8 mouse cellular contexts compared by ENCODE assay signal in the genomic region with DNA sequence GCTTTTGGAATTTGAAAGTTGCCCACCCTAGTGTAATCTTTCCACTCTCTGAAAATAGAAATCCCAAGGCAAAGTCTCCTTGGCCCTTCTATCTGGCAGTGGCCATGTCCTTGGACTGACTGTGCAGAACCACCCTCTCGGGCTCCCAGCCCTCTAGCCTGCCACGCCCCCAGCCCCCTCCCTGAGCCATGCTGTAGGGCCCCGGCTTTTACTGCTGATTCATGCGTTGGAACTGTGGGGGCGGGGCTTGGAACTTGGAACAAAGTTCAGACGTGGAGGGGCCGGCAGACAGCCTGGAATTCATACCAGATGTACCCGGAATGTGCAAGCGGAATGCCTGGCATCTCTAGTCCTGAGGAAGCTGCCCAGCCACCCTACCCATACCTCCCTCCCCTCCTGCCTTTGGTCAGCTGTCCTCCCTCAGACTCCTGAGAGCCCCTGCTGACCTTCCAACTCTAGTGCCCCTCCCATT. TPM values are rescaled to one million over a fixed set of nuclear protein-coding genes. Genes with fewer than 3 reads are reported as not detected.
DNase-seq lines count a peak whose midpoint lies in the region; ATAC-seq and TF ChIP-seq lines count a peak whose summit lies in the region.

No protein-coding gene starts in this region.

- H3K27ac ChIP-seq in layer of hippocampus, adult 2 months = peak overlapping the region; percentile 97
- peak overlapping the region; percentile 93 for H3K27ac ChIP-seq in intestine, embryonic 16.5 days (ENCODE audit: low read length)
- H3K27ac ChIP-seq in midbrain, postnatal 0 days (ENCODE audit: low read depth, low read length) = no peak overlapping the region
- H3K27ac ChIP-seq in stomach, embryonic 14.5 days (ENCODE audit: low read length) = peak overlapping the region; percentile 86; the same call in 1 of the 2 replicates

- H3K27me3 ChIP-seq in intestine, embryonic 16.5 days (replicated peaks; ENCODE audit: control insufficient read depth, insufficient read depth, low read length) = no peaks in the 10 kb centered on the region
- no peaks in the 10 kb centered on the region for H3K27me3 ChIP-seq in midbrain, postnatal 0 days (ENCODE audit: insufficient read depth, low read length)
- H3K27me3 ChIP-seq in stomach, embryonic 14.5 days (ENCODE audit: control insufficient read depth, insufficient read depth, low read length) = no peaks in the 10 kb centered on the region

- peak overlapping the region; percentile 60 for H3K4me2 ChIP-seq in intestine, embryonic 16.5 days (ENCODE audit: low read depth, low read length)
- peak overlapping the region; percentile 98 for H3K4me2 ChIP-seq in midbrain, postnatal 0 days (ENCODE audit: low read depth, low read length, poor library complexity, severe bottlenecking)
- peak overlapping the region; percentile 99 for H3K4me2 ChIP-seq in stomach, embryonic 14.5 days (replicated peaks; ENCODE audit: low read depth, low read length)

- H3K9ac ChIP-seq in intestine, embryonic 16.5 days (ENCODE audit: low read depth, low read length) = peak overlapping the region; percentile 72
- no peak overlapping the region; the same call in 1 of the 2 replicates for H3K9ac ChIP-seq in midbrain, postnatal 0 days (replicated peaks; ENCODE audit: low read length, poor library complexity, severe bottlenecking)
- no peak overlapping the region for H3K9ac ChIP-seq in stomach, embryonic 14.5 days (replicated peaks; ENCODE audit: low read depth, low read length)

- DNase-seq in layer of hippocampus, adult 2 months (ENCODE audit: low spot score in 2 of 2) = peak; percentile 47 to 56
- DNase-seq in layer of hippocampus, adult 9-10 months (ENCODE audit: low spot score) = no peak
- peak; percentile 93 for DNase-seq in embryo, embryonic 11 days
- DNase-seq in liver = peak; percentile 98
- peak; percentile 51 for DNase-seq in midbrain, postnatal 0 days (ENCODE audit: low spot score)

- H3K9me3 ChIP-seq in intestine, embryonic 16.5 days (ENCODE audit: control insufficient read depth, low read length) = no peaks in the 10 kb centered on the region
- H3K9me3 ChIP-seq in midbrain, postnatal 0 days (ENCODE audit: low read length) = no peaks in the 10 kb centered on the region
- no peaks in the 10 kb centered on the region for H3K9me3 ChIP-seq in stomach, embryonic 14.5 days (ENCODE audit: control insufficient read depth, low read depth, low read length)

- 1% methylated on average over 9 of the region's 9 CpGs for WGBS in intestine, embryonic 16.5 days
- WGBS in midbrain, postnatal 0 days = 6% methylated on average over 9 of the region's 9 CpGs
- WGBS in stomach, embryonic 14.5 days = 3% methylated on average over 9 of the region's 9 CpGs

- peaks cover 31% of the 10 kb centered on the region for H3K4me1 ChIP-seq in intestine, embryonic 16.5 days (ENCODE audit: control insufficient read depth, insufficient read depth, low read length)
- peaks cover 12% of the 10 kb centered on the region; the same call in 1 of the 2 replicates for H3K4me1 ChIP-seq in midbrain, postnatal 0 days (ENCODE audit: insufficient read depth, low read length)
- peaks cover 32% of the 10 kb centered on the region for H3K4me1 ChIP-seq in stomach, embryonic 14.5 days (ENCODE audit: control insufficient read depth, insufficient read depth, low read length)

- H3K4me3 ChIP-seq in layer of hippocampus, adult 2 months = peak overlapping the region; percentile 81
- H3K4me3 ChIP-seq in intestine, embryonic 16.5 days (ENCODE audit: low read length) = peak overlapping the region; percentile 73
- H3K4me3 ChIP-seq in midbrain, postnatal 0 days (ENCODE audit: low read depth, low read length) = peak overlapping the region; percentile 86
- peak overlapping the region; percentile 79 for H3K4me3 ChIP-seq in stomach, embryonic 14.5 days (ENCODE audit: low read depth, low read length)

- ATAC-seq in granulocyte monocyte progenitor cell, adult 5-6 weeks (replicated peaks; ENCODE audit: poor library complexity, severe bottlenecking) = peak; percentile 8; the same call in 1 of the 2 replicates
- peak; percentile 67 for ATAC-seq in intestine, embryonic 16.5 days
- ATAC-seq in midbrain, postnatal 0 days (ENCODE audit: low FRiP score) = no peak
- peak; percentile 20 for ATAC-seq in stomach, embryonic 14.5 days (ENCODE audit: insufficient number of reproducible peaks, insufficient read depth, low FRiP score, low read depth)

- H3K36me3 ChIP-seq in intestine, embryonic 16.5 days (ENCODE audit: control insufficient read depth, insufficient read depth, low read length) = peaks cover 3% of the 10 kb centered on the region; the same call in 1 of the 2 replicates
- H3K36me3 ChIP-seq in midbrain, postnatal 0 days (ENCODE audit: insufficient read depth, low read length) = peaks cover 16% of the 10 kb centered on the region
- peaks cover 4% of the 10 kb centered on the region; the same call in 1 of the 2 replicates for H3K36me3 ChIP-seq in stomach, embryonic 14.5 days (ENCODE audit: control insufficient read depth, insufficient read depth, low read length)

- TF ChIP-seq CTCF in layer of hippocampus, adult 2 months (conservative IDR thresholded peaks at IDR 0.05) = no peak
- TF ChIP-seq CTCF in midbrain, postnatal 0 days (IDR thresholded peaks at IDR 0.05) = no peak

RNA-seq across cellular contexts. Expression of gene Tlcd2, which starts 1.4 kb away (rescaled TPM):
- under 1 TPM in 1 of 2 experiments, not detected in 1; 0.56 TPM for total RNA-seq in layer of hippocampus, adult 2 months (2021)
- total RNA-seq in granulocyte monocyte progenitor cell, adult 5-6 weeks (2014; fragmentation: Nextera tagmentation) = 12.1 and 30.0 TPM in 2 replicates
- 14.1 and 23.2 TPM in 2 replicates for total RNA-seq in granulocyte monocyte progenitor cell, adult 5-6 weeks (2017)
- polyA plus RNA-seq in intestine, embryonic 16.5 days (2015; fragmentation: Nextera tagmentation; extraction: Ambion mirVana) = 17.2 and 19.6 TPM in 2 replicates
- 0.66 and 0.76 TPM in 2 replicates for total RNA-seq in midbrain, postnatal 0 days (2014; rRNA removed)
- polyA plus RNA-seq in midbrain, postnatal 0 days (2015; fragmentation: Nextera tagmentation; extraction: Ambion mirVana) = 1.6 and 1.9 TPM in 2 replicates
- polyA plus RNA-seq in stomach, embryonic 14.5 days (2014; fragmentation: Nextera tagmentation; extraction: Ambion mirVana) = 23.3 and 26.3 TPM in 2 replicates

RNA-seq across cellular contexts. Expression of gene Wdr81, which starts 8.4 kb away (rescaled TPM):
- 10 to 100 TPM; 23.4 to 23.7 TPM for total RNA-seq in layer of hippocampus, adult 2 months (2021)
- 10.2 and 15.6 TPM in 2 replicates for total RNA-seq in granulocyte monocyte progenitor cell, adult 5-6 weeks (2014; fragmentation: Nextera tagmentation)
- 4.4 and 5.1 TPM in 2 replicates for total RNA-seq in granulocyte monocyte progenitor cell, adult 5-6 weeks (2017)
- 6.9 and 9.8 TPM in 2 replicates for polyA plus RNA-seq in intestine, embryonic 16.5 days (2015; fragmentation: Nextera tagmentation; extraction: Ambion mirVana)
- total RNA-seq in midbrain, postnatal 0 days (2014; rRNA removed) = 17.4 and 29.7 TPM in 2 replicates
- polyA plus RNA-seq in midbrain, postnatal 0 days (2015; fragmentation: Nextera tagmentation; extraction: Ambion mirVana) = 4.5 and 4.8 TPM in 2 replicates
- 4.6 and 5.1 TPM in 2 replicates for polyA plus RNA-seq in stomach, embryonic 14.5 days (2014; fragmentation: Nextera tagmentation; extraction: Ambion mirVana)

RNA-seq across cellular contexts. Expression of gene Serpinf2, which starts 23.5 kb away (rescaled TPM):
- under 1 TPM; 0.38 to 0.52 TPM for total RNA-seq in layer of hippocampus, adult 2 months (2021)
- total RNA-seq in granulocyte monocyte progenitor cell, adult 5-6 weeks (2014; fragmentation: Nextera tagmentation) = not detected in 2 replicates
- total RNA-seq in granulocyte monocyte progenitor cell, adult 5-6 weeks (2017) = not detected in 2 replicates
- 23.2 and 32.8 TPM in 2 replicates for polyA plus RNA-seq in intestine, embryonic 16.5 days (2015; fragmentation: Nextera tagmentation; extraction: Ambion mirVana)
- not detected in 2 replicates for total RNA-seq in midbrain, postnatal 0 days (2014; rRNA removed)
- polyA plus RNA-seq in midbrain, postnatal 0 days (2015; fragmentation: Nextera tagmentation; extraction: Ambion mirVana) = 0.11 TPM in 1 of 2 replicates, not detected in the other
- 14.9 and 17.2 TPM in 2 replicates for polyA plus RNA-seq in stomach, embryonic 14.5 days (2014; fragmentation: Nextera tagmentation; extraction: Ambion mirVana)

RNA-seq across cellular contexts. Expression of gene Prpf8, which starts 23.7 kb away (rescaled TPM):
- 100 to 1,000 TPM; 131 to 139 TPM for total RNA-seq in layer of hippocampus, adult 2 months (2021)
- 154 and 174 TPM in 2 replicates for total RNA-seq in granulocyte monocyte progenitor cell, adult 5-6 weeks (2014; fragmentation: Nextera tagmentation)
- 115 and 127 TPM in 2 replicates for total RNA-seq in granulocyte monocyte progenitor cell, adult 5-6 weeks (2017)
- 34.8 and 36.3 TPM in 2 replicates for polyA plus RNA-seq in intestine, embryonic 16.5 days (2015; fragmentation: Nextera tagmentation; extraction: Ambion mirVana)
- total RNA-seq in midbrain, postnatal 0 days (2014; rRNA removed) = 121 and 129 TPM in 2 replicates
- 25.7 and 27.6 TPM in 2 replicates for polyA plus RNA-seq in midbrain, postnatal 0 days (2015; fragmentation: Nextera tagmentation; extraction: Ambion mirVana)
- polyA plus RNA-seq in stomach, embryonic 14.5 days (2014; fragmentation: Nextera tagmentation; extraction: Ambion mirVana) = 79.7 and 79.8 TPM in 2 replicates

RNA-seq across cellular contexts. Expression of gene Serpinf1, which starts 40.4 kb away (rescaled TPM):
- 10 to 100 TPM; 14.0 to 15.6 TPM for total RNA-seq in layer of hippocampus, adult 2 months (2021)
- total RNA-seq in granulocyte monocyte progenitor cell, adult 5-6 weeks (2014; fragmentation: Nextera tagmentation) = 117 and 157 TPM in 2 replicates
- total RNA-seq in granulocyte monocyte progenitor cell, adult 5-6 weeks (2017) = 77.7 and 84.8 TPM in 2 replicates
- polyA plus RNA-seq in intestine, embryonic 16.5 days (2015; fragmentation: Nextera tagmentation; extraction: Ambion mirVana) = 32.4 and 38.7 TPM in 2 replicates
- 50.6 and 92.0 TPM in 2 replicates for total RNA-seq in midbrain, postnatal 0 days (2014; rRNA removed)
- polyA plus RNA-seq in midbrain, postnatal 0 days (2015; fragmentation: Nextera tagmentation; extraction: Ambion mirVana) = 34.3 and 44.6 TPM in 2 replicates
- 54.2 and 59.0 TPM in 2 replicates for polyA plus RNA-seq in stomach, embryonic 14.5 days (2014; fragmentation: Nextera tagmentation; extraction: Ambion mirVana)
